Mouse (Mus musculus): ENCODE data around the gene Pccb. TPM values are rescaled to one million over a fixed set of nuclear protein-coding genes. Genes with fewer than 3 reads are reported as not detected.

Pccb gene
- 144 and 153 TPM in 2 replicates for total RNA-seq (2021)
- long read RNA-seq, transcript Pccb-201 (15 exons, 2,320 nt) = major isoform, 137 of 171 reads
- long read RNA-seq, partial matches to known transcripts = 24 of 171 reads
- long read RNA-seq, other reads (novel, unspliced or antisense) = 10 of 171 reads

DNA sequence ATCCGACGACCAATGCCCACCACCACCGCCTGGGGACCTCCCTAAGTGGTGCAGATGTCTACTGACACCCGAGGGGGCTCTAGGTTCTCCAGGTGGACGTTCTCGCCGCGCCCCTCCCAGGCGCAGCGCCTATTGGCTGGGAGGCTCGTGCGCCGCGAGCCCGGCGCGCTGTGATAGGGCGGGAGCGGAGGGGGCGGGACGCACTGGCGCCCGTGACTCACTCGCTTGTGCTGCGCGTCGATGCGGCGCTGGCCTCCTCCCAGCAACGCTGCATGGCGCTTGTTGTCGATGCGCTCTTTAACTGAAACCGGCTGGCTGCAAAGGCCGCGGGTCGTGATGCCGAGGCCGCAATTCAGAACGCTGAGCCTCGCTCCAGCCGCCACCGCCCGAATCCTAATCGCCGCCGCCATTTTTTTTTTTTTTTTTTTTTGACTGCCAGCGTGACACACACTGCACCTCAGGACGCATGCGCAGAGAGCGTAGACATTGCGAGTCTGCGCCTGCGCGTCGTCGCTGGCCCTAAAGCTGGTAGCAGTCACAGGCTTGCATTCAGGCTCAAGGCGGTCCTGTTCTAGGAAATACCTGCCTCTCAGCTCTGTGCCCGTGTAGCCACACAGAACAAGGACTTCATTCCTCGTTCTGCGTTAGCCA is at the start of gene Pccb:
Pccb (minus strand) TSS at position 451 of the 651 bp plus-strand sequence.
- peak; percentile 96 for DNase-seq

DNA sequence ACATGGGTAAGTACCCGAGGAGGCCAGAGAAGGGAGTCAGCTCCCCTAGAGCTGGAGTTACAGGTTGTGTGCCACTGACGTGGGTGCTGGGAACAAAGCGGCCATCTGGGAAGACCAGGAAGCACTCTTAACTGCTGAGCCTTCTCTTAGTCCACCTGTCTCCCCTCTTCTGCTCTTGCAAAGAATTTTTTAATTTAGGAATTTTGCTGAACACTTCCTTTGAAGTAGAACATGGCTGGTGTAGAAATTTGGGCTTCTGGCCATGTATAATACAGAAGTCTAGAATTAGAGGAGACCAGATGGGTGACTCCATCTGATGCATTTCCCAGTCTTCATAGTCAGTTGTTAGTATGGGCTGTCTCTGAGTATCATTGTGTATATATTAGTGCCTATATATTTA is 49.0 kb upstream of the Pccb start:
- DNase-seq = no peak

DNA sequence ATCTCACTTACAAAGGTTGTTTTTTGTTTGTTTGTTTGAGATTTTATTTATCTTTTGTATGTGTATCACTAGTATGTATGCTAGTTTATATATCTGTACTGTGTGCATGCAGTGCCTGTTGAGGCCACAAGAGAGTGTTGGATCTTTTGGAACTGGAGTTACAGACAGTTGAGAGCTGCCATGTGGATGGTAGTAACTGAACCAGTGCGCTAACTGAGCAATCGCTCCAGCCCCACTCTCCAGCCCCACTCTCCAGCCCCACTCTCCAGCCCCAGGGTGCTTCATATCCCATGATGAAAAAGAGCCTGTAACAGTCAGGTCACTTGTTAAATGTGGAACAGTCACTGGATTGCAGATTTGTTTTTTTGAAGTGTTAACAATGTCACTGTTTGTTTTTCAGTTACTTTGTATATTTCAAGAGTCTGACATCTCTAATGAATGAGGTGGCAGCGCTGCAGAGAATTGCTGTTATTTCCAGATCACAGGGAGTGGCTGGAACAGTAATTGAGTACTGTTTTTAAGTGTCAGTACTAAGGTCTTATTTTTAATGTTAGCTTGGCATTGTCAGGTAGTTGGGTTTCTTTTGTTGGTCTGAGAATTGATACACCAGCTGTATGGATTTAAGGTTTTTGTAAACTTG is 45.5 kb upstream of the Pccb start:
- no peak for DNase-seq

DNA sequence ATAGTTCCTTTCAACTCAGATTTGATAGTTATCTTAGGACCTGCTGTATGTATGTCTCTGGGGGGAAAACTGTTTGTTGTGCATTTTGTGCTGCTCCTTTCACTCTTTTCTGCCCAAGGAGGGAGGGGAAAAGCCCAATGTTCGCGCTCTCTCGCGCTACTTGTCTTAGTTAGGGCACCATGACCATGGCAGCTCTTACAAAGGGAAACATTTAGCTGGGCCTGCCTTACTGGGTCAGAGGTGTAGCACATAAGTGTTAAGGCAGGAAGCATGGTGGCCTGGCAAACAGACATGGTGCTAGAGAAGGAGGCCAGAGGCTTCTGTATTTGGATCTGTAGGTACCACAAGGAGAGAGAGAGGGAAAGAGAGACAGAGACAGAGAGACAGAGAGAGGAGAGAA is 43.9 kb upstream of the Pccb start:
- no peak for DNase-seq

DNA sequence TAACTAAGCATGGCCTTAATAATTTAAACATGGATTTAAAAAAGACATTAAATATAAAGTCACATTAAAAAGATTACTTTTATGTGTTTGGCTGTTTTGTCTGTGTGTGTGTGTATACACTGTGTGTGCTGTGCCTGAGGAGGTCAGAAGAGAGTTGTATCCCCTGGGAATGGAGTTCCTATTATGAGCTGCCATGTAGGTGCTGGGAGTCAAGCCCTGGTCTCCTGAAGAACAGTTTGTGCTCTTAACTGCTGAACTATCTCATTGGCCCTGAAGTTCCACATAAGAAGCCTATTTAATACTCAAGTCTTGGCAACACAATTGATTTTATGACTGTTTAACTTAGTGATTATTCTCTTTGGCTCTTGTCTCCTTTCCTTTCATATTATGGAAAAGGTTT is 42.8 kb upstream of the Pccb start:
- DNase-seq = no peak

DNA sequence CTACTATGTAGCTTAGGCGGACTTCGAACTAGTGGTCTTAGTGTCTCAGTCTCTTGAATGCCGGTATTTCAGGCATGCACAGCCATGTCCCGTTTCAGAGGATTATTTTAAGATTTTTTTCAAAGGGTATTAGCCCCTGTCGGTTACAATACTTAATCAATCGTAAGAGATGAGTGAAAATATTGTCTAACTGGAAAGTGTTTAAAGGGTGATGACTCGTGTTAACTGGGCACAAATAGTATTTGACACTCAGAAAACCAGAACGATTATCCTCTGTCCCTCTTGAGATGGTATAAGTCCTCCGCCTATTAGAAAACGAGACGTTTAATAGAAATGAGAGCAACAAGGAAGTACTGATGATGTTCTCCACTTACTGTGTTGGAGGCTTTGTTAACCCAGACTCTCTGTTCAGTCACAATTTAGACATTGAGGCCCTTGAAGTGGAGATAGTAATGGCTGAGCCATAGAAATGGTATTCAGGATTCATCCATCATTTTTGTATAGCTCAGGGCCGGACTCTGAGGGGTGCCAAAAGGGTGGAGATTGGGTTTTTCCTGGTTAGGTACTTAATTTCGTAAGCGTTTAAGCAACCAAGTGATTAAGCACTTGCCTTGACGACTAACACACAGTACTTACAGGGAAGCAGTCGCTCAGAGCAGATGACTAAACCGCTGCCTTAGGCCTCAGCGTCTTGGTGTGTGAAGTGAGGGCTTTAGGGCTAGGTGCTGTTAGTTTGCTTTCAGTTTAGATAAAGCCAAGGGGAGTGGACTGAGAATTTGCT is 41.6 kb upstream of the Pccb start:
- DNase-seq = peak; percentile 42

DNA sequence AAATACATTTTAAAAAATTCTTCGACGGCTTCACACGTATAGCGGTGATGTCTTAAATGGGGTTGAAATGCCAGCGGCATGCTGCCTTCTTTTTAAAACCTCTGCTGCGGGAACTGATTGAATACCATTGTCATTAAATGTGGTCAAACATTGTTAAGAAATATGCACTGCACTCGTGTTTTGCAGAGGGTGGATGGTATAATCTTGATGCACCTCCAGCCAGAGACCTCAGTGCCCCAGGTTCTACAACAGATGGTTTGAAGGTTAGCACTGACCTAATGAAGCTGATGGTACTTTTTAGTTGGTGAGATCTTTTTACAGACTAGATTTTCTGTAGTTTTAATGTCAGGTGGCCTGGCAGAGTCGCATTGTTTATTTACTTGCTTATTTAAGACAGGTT is 41.0 kb upstream of the Pccb start:
- no peak for DNase-seq

DNA sequence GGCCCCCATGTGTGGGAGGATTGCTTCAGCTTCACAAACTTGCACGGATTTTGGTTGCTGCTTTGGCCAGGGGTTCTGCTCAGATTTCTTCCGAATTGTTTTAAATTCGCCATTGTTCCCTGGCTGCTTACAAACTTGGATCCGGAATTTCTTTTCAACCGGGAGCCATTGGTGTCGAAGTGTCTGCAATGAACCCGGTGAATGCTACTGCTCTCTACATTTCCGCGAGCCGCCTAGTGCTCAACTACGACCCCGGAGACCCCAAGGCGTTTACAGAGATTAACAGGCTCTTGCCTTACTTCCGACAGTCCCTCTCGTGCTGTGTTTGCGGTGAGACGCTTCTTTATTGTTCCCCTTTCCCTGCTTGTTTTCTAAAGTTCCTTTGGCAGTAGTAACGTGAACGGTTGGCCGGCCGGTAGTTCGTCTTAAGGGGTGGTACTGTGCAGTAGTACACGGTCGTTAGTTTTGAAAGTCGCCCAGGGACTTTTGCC is 40.4 kb upstream of the Pccb start:
- DNase-seq = peak; percentile 21

- peak; percentile 88 for DNase-seq
Measured at GRCm38 (mm10) chr9:101074332-101075021, 39.8 kb upstream of the Pccb start.

- DNase-seq = no peak
Measured at GRCm38 (mm10) chr9:101073987-101074331, 39.3 kb upstream of the Pccb start, which contains the start of gene Msl2. Gene Msl2 (plus strand): TSS chr9:101074101.

DNA sequence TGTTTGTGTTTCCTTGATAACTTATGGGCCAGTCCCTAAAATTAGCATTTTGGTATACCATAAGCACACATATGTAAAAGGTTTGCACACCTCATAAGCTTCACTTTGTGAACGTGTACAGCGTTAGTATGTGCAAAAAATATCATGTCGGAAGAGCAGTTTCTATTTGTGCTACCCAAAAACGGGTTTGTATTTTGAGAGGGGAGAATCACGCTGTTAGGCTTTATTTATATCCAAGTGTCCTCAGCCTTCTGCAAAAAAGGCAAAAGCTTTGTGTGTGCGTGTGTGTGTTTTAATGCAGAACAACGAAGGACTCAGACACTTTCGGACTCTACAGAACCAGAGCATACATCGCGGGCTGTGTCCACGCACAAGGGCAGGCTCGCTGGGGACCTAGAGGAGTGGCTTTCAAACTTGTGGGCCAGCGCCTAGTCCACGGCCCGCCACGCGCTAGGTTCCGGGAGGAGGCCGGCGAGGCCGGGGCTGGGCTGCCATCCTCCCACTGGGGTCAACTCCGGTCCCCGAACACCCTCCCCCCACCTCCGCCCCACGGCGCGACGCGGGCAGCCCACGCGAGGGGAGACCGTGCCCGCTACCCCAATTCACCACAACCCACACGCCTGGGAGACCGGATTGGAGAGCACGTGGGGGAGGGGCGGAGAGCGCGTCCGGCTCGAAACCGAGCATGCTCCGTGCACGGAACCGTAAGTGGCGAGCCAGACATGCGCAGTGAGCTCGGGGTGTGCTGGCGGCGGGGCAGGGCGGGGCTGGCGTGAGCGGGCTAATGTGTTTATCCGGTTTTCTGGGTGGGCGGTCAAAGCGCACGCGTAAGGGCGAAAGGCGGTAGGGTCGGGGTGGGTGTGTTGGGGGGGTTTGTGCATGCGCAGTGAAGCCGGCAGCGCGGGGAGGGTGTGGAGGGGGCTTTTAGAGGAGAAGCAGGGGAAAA is 38.6 kb upstream of the Pccb start:
- DNase-seq = peak; percentile 99

- DNase-seq = no peak
Measured at GRCm38 (mm10) chr9:101072506-101072905, 37.8 kb upstream of the Pccb start.

GRCm38 (mm10) chr9:101069781-101070180 is 35.1 kb upstream of the Pccb start:
- DNase-seq = no peak

- no peak for DNase-seq
Measured at GRCm38 (mm10) chr9:101065076-101065602, 30.4 kb upstream of the Pccb start.

GRCm38 (mm10) chr9:101062253-101062780 is 27.6 kb upstream of the Pccb start:
- DNase-seq = no peak

GRCm38 (mm10) chr9:101061035-101061434 is 26.3 kb upstream of the Pccb start:
- no peak for DNase-seq

GRCm38 (mm10) chr9:101057156-101057555 is 22.5 kb upstream of the Pccb start:
- DNase-seq = no peak

DNA sequence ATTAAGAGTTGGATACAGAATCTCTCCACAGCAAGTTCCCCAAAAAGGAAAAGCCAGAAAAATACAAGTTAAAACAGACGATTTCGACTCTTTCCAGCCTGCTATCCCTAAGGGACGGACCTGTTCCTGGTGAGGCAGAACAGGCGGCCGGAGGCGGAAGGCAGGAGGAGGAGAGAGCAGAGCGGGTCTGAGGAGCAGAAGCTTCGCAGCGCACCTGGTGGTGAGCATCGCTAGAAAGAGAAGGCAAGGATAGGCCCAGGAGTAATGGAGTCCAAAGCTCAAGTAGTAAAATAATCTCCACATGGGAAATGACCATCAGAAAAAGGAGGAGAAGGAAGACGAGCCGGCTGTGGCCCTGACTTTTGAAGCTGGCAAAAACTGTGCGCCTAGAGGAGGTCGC is 18.6 kb upstream of the Pccb start:
- DNase-seq = no peak

- DNase-seq = no peak
Measured at GRCm38 (mm10) chr9:101052691-101053090, 18.0 kb upstream of the Pccb start.

GRCm38 (mm10) chr9:101052007-101052406 is 17.3 kb upstream of the Pccb start:
- no peak for DNase-seq
